17 mouse cellular contexts compared by ENCODE assay signal in the genomic region with DNA sequence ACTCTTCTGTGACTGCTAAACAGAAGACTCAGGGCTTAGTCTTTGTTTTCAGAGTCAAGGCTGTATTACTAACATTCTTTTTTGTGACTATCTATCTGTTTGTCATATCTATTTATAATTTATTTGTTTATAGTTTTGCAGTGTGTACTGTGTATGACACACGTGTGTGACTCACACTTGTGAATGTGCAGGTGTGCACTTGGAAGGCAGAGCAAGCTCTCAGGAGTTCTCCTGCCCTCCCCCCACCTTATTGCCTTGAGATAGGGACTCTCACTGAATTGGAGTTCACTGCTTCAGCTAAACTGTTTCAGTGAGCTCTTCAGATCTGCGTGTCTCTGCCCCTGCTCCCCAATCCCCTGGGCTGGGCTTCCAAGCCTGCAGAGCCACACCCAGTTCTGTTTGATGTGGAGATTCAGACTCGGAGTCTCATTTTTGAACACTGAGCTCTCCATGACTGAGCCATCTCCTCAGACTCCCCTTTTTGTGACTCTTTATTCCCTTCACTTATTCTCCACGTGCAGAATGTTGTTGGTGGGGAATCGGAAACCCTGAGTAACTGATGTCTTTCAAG.
"Had no signal": no experiment of that assay in that cellular context is flagged by ENCODE, and none has a peak within 500 bp of the region (broad histone marks: within the 10 kb centered on the region; RNA-seq: fewer than 3 reads in every experiment).

No protein-coding gene starts in this region.

- H3K9me3 ChIP-seq: liver, embryonic 13.5 days; midbrain, embryonic 13.5 days; neural tube, embryonic 13.5 days had no signal

- DNase-seq: kidney, adult 2 months; kidney, postnatal 25 days; layer of hippocampus, adult 9-11 months; layer of hippocampus, postnatal 36 days; liver, embryonic 13.5 days; lung, adult 2 months; lung, postnatal 14 days; lung, postnatal 4 days; thymus, adult 2 months; thymus, postnatal 14 days had no signal

- H3K27ac ChIP-seq: kidney, postnatal 0 days; layer of hippocampus, adult 2 months; left cerebral cortex, adult 2 months; liver, embryonic 13.5 days; midbrain, embryonic 13.5 days; neural tube, embryonic 13.5 days had no signal

- H3K4me1 ChIP-seq: liver, embryonic 13.5 days; midbrain, embryonic 13.5 days; neural tube, embryonic 13.5 days had no signal

- H3K4me3 ChIP-seq: layer of hippocampus, adult 2 months; left cerebral cortex, adult 2 months; liver, embryonic 13.5 days; midbrain, embryonic 13.5 days; myocyte; neural tube, embryonic 13.5 days had no signal

- ATAC-seq: midbrain, embryonic 13.5 days; midbrain, embryonic 16.5 days had no signal

- H3K36me3 ChIP-seq: liver, embryonic 13.5 days; midbrain, embryonic 13.5 days; neural tube, embryonic 13.5 days had no signal

- H3K27me3 ChIP-seq: liver, embryonic 13.5 days; midbrain, embryonic 13.5 days; neural tube, embryonic 13.5 days had no signal

- H3K4me2 ChIP-seq: liver, embryonic 13.5 days; midbrain, embryonic 13.5 days; neural tube, embryonic 13.5 days had no signal

- H3K9ac ChIP-seq: liver, embryonic 13.5 days; midbrain, embryonic 13.5 days; neural tube, embryonic 13.5 days had no signal
